Mouse (Mus musculus) limb, embryonic 15.5 days (tissue): ENCODE results near the gene Orai3. TPM values are rescaled to one million over a fixed set of nuclear protein-coding genes. Genes with fewer than 3 reads are reported as not detected.
A peak's percentile ranks its signal among the peaks of the same experiment; 100 is the strongest.

Experiments
- ATAC-seq: fragments of 200-750 bp; cut with Nextera tagmentation; 2 replicates; pipeline ENCODE4 v1.8.0; 2017; ENCODE audit warnings: low read depth, moderate TSS enrichment; ENCODE audit not compliant: insufficient number of reproducible peaks, low FRiP score, low TSS enrichment
- H3K27ac ChIP-seq: fragments of 300-500 bp; sonication (generic); 2 replicates; pipeline ENCODE4 v1.5.1; 2015; ENCODE audit warnings: moderate library complexity, mild to moderate bottlenecking, inconsistent platforms
- H3K27me3 ChIP-seq: fragments of 300-500 bp; sonication (generic); 2 replicates; pipeline ENCODE4 v1.6.1; 2015; ENCODE audit warnings: inconsistent platforms
- H3K36me3 ChIP-seq: fragments of 300-500 bp; sonication (generic); 2 replicates; pipeline ENCODE4 v1.6.1; 2015; ENCODE audit warnings: inconsistent platforms
- H3K4me1 ChIP-seq: fragments of 300-500 bp; sonication (generic); 2 replicates; pipeline ENCODE4 v1.6.1; 2015; ENCODE audit warnings: inconsistent platforms
- H3K4me2 ChIP-seq: fragments of 300-500 bp; sonication (generic); 2 replicates; pipeline ENCODE4 v1.6.1; 2015; ENCODE audit warnings: mild to moderate bottlenecking, inconsistent platforms
- H3K4me3 ChIP-seq: fragments of 300-500 bp; sonication (generic); 2 replicates; pipeline ENCODE4 v1.5.1; 2015; ENCODE audit warnings: mild to moderate bottlenecking, inconsistent platforms
- H3K9ac ChIP-seq: fragments of 300-500 bp; sonication (generic); 2 replicates; pipeline ENCODE4 v1.6.1; 2015; ENCODE audit warnings: inconsistent platforms
- H3K9me3 ChIP-seq: fragments of 300-500 bp; sonication (generic); 2 replicates; pipeline ENCODE4 v1.6.1; 2016; ENCODE audit warnings: inconsistent platforms
- WGBS: fragments of 180-500 bp; shearing (Covaris S2); methylation state at CpG from one replicate; pipeline ENCODE4 v1.1.7; 2015; 5-methylcytosine and 5-hydroxymethylcytosine counted together
- polyA plus RNA-seq: library from polyadenylated mRNA; unstranded; fragments of >200 nt; fragmentation: Nextera tagmentation; extraction: Ambion mirVana; gene quantifications from 2 replicates; pipeline ENCODE4 v1.2.1, GENCODE M21; 2015

Gene Orai3
- polyA plus RNA-seq, 1 experiment from 2014 or later = 23.6 TPM

GRCm38 (mm10) chr7:127820836-127821509, 51.4 kb downstream of the Orai3 start:
- no peaks in the 10 kb centered on the region for H3K9me3 ChIP-seq
- WGBS = 56% methylated on average over 12 of the region's 13 CpGs
- H3K4me2 ChIP-seq = no peak overlapping the region
- H3K4me3 ChIP-seq = no peak overlapping the region
- H3K36me3 ChIP-seq = peaks cover 6% of the 10 kb centered on the region; the same call in 1 of the 2 replicates
- no peak for ATAC-seq
- H3K4me1 ChIP-seq = peaks cover 26% of the 10 kb centered on the region
- no peak overlapping the region for H3K9ac ChIP-seq
- no peak overlapping the region for H3K27ac ChIP-seq
- H3K27me3 ChIP-seq = no peaks in the 10 kb centered on the region

DNA sequence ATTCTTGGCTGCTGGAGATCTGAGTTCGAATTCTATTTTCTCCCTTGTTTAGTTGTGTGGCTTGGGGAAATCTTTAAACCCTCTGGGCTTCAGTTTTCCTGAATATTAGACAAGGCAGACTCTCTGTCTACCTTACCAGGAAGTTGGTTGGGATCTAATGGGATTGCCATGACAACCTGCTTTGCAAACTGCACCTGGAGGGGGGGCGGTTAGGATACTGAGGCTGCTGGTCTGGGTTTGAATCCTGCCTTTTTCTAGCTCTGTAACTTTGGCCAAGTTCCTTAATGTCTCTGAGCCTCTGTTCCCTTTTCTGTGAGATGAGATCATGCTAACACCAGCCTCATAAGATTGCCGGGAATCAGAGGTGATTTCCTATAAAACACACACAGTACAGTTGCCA, 52.9 kb downstream of the Orai3 start:
- Histone ChIP-seq H3K4me3 (no peak overlapping the region), H3K27me3 (no peaks in the 10 kb centered on the region), H3K4me1 (peaks cover 24% of the 10 kb centered on the region), H3K9ac (no peak overlapping the region), H3K36me3 (peaks cover 5% of the 10 kb centered on the region; the same call in 1 of the 2 replicates), H3K27ac (no peak overlapping the region), H3K9me3 (no peaks in the 10 kb centered on the region), H3K4me2 (no peak overlapping the region)
- WGBS = 76% methylated on average over 3 of the region's 3 CpGs
- ATAC-seq = no peak

GRCm38 (mm10) chr7:127823236-127824171, 53.9 kb downstream of the Orai3 start:
- 68% methylated on average over 11 of the region's 11 CpGs for WGBS
- peaks cover 4% of the 10 kb centered on the region; the same call in 1 of the 2 replicates for H3K36me3 ChIP-seq
- no peaks in the 10 kb centered on the region for H3K27me3 ChIP-seq
- peak overlapping the region; percentile 61 for H3K9ac ChIP-seq
- peak overlapping the region; percentile 75 for H3K27ac ChIP-seq
- H3K4me1 ChIP-seq = peaks cover 24% of the 10 kb centered on the region
- ATAC-seq = no peak; the same call in 1 of the 2 replicates
- no peaks in the 10 kb centered on the region for H3K9me3 ChIP-seq
- H3K4me3 ChIP-seq = peak overlapping the region; percentile 64
- peak overlapping the region; percentile 72 for H3K4me2 ChIP-seq

- H3K4me2 ChIP-seq = peak within 1 kb of the TSS; percentile 72
- ATAC-seq = peak; percentile 49
- peak within 1 kb of the TSS; percentile 64 for H3K4me3 ChIP-seq
- H3K36me3 ChIP-seq = peaks cover 3% of the 10 kb centered on the region; the same call in 1 of the 2 replicates
- H3K4me1 ChIP-seq = peaks cover 24% of the 10 kb centered on the region
- no peaks in the 10 kb centered on the region for H3K27me3 ChIP-seq
- H3K27ac ChIP-seq = peak within 1 kb of the TSS; percentile 75
- peak within 1 kb of the TSS; percentile 61 for H3K9ac ChIP-seq
- 5% methylated on average over 23 of the region's 38 CpGs for WGBS
- no peaks in the 10 kb centered on the region for H3K9me3 ChIP-seq
Observed at GRCm38 (mm10) chr7:127824176-127824871, 54.7 kb downstream of the Orai3 start, which contains the start of the genes Stx4a and Stx1b. Stx4a (plus strand) TSS chr7:127824294. Stx1b (minus strand) TSS chr7:127824549.

Other genes starting within 250 kb of the Orai3 start
- 8.7 and 12.1 TPM in 2 replicates for gene Tmem265, start 208.4 kb upstream of the Orai3 start, polyA plus RNA-seq
- gene Phkg2, start 196.5 kb upstream of the Orai3 start, polyA plus RNA-seq = 39.3 and 41.5 TPM in 2 replicates
- gene Ccdc189, start 181.2 kb upstream of the Orai3 start, polyA plus RNA-seq = 4.2 and 7.2 TPM in 2 replicates
- 42.9 and 46.1 TPM in 2 replicates for gene Rnf40, start 181.0 kb upstream of the Orai3 start, polyA plus RNA-seq
- 11.5 and 11.7 TPM in 2 replicates for gene Zfp629, start 154.0 kb upstream of the Orai3 start, polyA plus RNA-seq
- gene Bcl7c, start 60.9 kb upstream of the Orai3 start, polyA plus RNA-seq = 81.1 and 90.5 TPM in 2 replicates
- 25.3 and 28.7 TPM in 2 replicates for gene Ctf1, start 57.1 kb upstream of the Orai3 start, polyA plus RNA-seq
- gene Ctf2, start 37.6 kb upstream of the Orai3 start, polyA plus RNA-seq = 0.19 and 0.44 TPM in 2 replicates
- gene Fbxl19, start 25.3 kb upstream of the Orai3 start, polyA plus RNA-seq = 4.3 and 4.4 TPM in 2 replicates
- gene Setd1a, start 6.9 kb downstream of the Orai3 start, polyA plus RNA-seq = 18.6 and 21.7 TPM in 2 replicates
- not detected in 2 replicates for gene Gm49388, start 15.8 kb downstream of the Orai3 start, polyA plus RNA-seq
- 18.7 and 23.8 TPM in 2 replicates for gene Hsd3b7, start 30.8 kb downstream of the Orai3 start, polyA plus RNA-seq
- 72.5 and 79.5 TPM in 2 replicates for gene Stx4a, start 54.5 kb downstream of the Orai3 start, polyA plus RNA-seq
- gene Stx1b, start 54.7 kb downstream of the Orai3 start, polyA plus RNA-seq = 3.6 and 3.8 TPM in 2 replicates
- 9.1 and 10.0 TPM in 2 replicates for gene Zfp646, start 106.4 kb downstream of the Orai3 start, polyA plus RNA-seq
- 16.4 TPM in 2 replicates for gene Zfp668, start 107.0 kb downstream of the Orai3 start, polyA plus RNA-seq
- gene Prss53, start 121.2 kb downstream of the Orai3 start, polyA plus RNA-seq = 2.2 and 2.4 TPM in 2 replicates
- gene Gm21974, start 125.6 kb downstream of the Orai3 start, polyA plus RNA-seq = not detected in 2 replicates
- 269 and 272 TPM in 2 replicates for gene Vkorc1, start 125.8 kb downstream of the Orai3 start, polyA plus RNA-seq
- gene Bckdk, start 134.3 kb downstream of the Orai3 start, polyA plus RNA-seq = 98.3 and 117 TPM in 2 replicates
- gene Kat8, start 142.7 kb downstream of the Orai3 start, polyA plus RNA-seq = 37.8 and 38.7 TPM in 2 replicates
- gene Prss8, start 160.3 kb downstream of the Orai3 start, polyA plus RNA-seq = 11.5 and 14.2 TPM in 2 replicates
- gene Prss36, start 176.9 kb downstream of the Orai3 start, polyA plus RNA-seq = 11.6 and 12.9 TPM in 2 replicates
- 339 and 390 TPM in 2 replicates for gene Fus, start 197.6 kb downstream of the Orai3 start, polyA plus RNA-seq
- 150 and 154 TPM in 2 replicates for gene Pycard, start 224.1 kb downstream of the Orai3 start, polyA plus RNA-seq
- gene Trim72, start 234.1 kb downstream of the Orai3 start, polyA plus RNA-seq = 3.1 and 8.4 TPM in 2 replicates